Mouse (Mus musculus) cortical plate, adult 2 months (tissue): Measurements from ENCODE around the gene Map7d1. TPM values are rescaled to one million over a fixed set of nuclear protein-coding genes. Genes with fewer than 3 reads are reported as not detected.

Experiments
- H3K27ac ChIP-seq: fragments of 200-500 bp; 2 replicates; pipeline ENCODE4 v1.5.1; 2012; ENCODE audit warnings: low read length, control low read depth, inconsistent platforms; ENCODE audit not compliant: insufficient read depth
- H3K4me1 ChIP-seq: fragments of 200-500 bp; 2 replicates; pipeline ENCODE4 v1.6.1; 2011; ENCODE audit warnings: low read length; ENCODE audit not compliant: control insufficient read depth, insufficient read depth
- H3K4me3 ChIP-seq: fragments of 200-500 bp; 2 replicates; pipeline ENCODE4 v1.5.1; 2011; ENCODE audit warnings: mild to moderate bottlenecking, low read length, control low read depth; ENCODE audit not compliant: insufficient read depth
- CTCF ChIP-seq: fragments of 200-500 bp; IDR thresholded peaks from 2 replicates; pipeline ENCODE4 v1.5.1; 2011; ENCODE audit warnings: mild to moderate bottlenecking, control low read depth, low read length; ENCODE audit not compliant: insufficient read depth; ENCODE audit errors: extremely low read depth
- POLR2A ChIP-seq: fragments of 200-500 bp; IDR thresholded peaks from 2 replicates; pipeline ENCODE4 v1.6.1; 2011; ENCODE audit warnings: mild to moderate bottlenecking, low read length, control low read depth; ENCODE audit not compliant: insufficient read depth; ENCODE audit errors: extremely low read depth
- polyA plus RNA-seq: library from polyadenylated mRNA; depleted of rRNA; stranded (reverse); fragments of >200 nt; gene quantifications from 2 replicates; pipeline ENCODE4 v1.2.3, GENCODE M21; 2012

The Map7d1 gene
- polyA plus RNA-seq, 1 experiment, result 206 TPM

DNA sequence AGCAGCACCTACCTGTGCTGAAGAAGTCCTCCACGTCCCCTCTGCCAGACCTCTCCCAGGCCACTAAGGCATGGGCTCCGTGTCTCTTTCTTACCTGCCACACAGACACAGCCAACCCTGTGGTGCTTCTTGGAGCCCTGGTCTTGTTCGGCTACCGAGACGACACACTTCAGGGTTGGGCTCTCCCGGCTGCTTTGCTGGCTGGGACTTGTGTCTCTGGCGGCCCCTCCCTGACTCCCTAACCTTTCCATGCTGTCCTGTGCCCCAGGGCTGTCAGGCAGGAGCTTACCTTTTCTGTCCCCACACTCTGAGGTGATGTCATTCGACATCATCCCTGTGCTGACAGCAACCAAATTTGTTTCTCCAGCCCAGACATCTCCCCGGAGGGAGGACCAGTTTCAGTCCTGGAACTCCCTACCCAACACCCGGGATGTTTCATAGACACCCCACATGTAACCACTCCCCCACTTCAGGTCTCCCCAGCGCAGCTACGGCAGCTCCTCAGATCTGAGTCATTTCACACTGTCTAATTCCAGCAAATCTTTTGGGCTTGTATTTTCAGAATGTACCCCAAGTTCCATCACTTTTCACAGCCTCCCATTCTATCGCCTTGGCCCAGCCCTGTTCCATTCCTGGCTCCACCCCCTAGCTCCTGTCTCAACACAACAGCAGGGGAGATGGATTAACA lies 9.8 kb downstream of the Map7d1 start:
- peaks cover 24% of the 10 kb centered on the region for H3K4me1 ChIP-seq
- TF ChIP-seq POLR2A, result no peak
- TF ChIP-seq CTCF, result no peak
- H3K4me3 ChIP-seq, result no peak overlapping the region
- no peak overlapping the region for H3K27ac ChIP-seq

DNA sequence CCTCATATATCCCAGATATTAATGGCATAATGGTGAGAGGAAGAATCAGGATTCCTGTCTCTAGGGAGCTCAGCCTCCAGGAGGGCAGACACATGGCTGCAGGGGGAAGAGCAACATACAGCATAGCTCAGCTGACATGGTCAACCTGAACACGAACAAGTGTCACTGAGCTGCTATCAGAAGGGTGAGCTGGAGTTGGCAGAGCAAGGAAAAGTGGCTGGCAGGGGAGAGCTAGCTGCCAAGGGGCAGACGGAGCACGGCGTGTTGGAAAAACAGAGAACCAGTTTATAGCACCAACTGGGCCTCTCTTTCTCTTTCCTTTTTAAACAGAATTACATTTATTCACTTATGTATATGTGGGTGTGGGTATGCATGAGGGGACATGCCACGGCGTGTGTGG lies 13.6 kb downstream of the Map7d1 start:
- TF ChIP-seq POLR2A (no peak), CTCF (no peak)
- no peak overlapping the region for H3K27ac ChIP-seq
- no peak overlapping the region for H3K4me3 ChIP-seq
- peaks cover 33% of the 10 kb centered on the region for H3K4me1 ChIP-seq

DNA sequence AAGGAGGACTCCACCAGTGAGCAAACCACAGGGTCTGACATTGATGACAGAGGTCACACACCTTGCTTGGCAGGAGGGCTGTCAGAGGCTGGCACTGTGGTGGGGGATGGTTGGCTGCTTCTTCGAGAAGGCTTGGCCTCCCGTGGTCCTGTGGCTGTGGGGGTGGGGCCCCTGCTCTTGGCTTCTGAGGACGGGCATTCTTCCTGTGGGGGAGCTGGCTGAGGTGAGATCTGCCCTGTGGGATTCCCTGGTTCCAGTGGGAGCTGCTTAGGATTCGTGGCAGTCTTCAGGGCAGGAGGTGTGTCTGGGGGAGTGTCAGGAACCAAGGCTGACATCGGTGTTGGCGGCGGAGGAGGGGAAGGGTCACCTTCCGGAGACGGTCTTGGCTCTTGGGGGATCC lies 14.2 kb downstream of the Map7d1 start:
- H3K27ac ChIP-seq, result no peak overlapping the region
- no peak overlapping the region for H3K4me3 ChIP-seq
- H3K4me1 ChIP-seq, result peaks cover 30% of the 10 kb centered on the region
- TF ChIP-seq POLR2A (no peak), CTCF (no peak)

DNA sequence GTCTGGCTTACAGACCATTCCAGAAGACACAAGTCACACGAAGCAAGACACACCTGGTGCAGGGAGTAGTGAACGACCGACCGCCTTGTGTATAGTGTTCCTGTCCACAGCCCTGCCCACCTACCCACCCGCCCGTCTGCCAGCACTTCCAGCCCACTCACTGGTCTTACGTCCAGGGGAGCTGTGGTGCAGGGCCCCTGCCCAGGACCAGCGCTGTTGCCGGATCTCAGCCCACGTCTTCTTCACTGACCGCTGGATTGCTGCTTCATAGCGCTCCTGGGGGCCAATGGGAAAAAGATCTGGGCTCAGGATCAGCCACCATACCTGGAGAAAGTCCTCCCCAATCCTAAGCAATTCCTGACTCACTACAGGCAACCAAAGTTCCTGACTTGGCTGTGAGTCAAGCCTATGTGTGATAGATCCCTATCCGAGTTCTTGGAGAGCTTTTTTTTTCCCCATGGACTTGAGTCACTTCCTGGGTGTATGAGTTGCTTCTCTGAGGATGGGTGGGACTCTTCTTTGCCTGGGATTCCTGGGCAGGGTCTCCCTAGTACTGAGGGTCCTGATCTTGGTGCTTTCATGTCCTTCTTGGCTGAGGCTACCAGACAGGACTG lies 16.2 kb downstream of the Map7d1 start:
- no peak for TF ChIP-seq CTCF
- no peak for TF ChIP-seq POLR2A
- peaks cover 30% of the 10 kb centered on the region for H3K4me1 ChIP-seq
- no peak overlapping the region for H3K4me3 ChIP-seq
- H3K27ac ChIP-seq, result no peak overlapping the region

DNA sequence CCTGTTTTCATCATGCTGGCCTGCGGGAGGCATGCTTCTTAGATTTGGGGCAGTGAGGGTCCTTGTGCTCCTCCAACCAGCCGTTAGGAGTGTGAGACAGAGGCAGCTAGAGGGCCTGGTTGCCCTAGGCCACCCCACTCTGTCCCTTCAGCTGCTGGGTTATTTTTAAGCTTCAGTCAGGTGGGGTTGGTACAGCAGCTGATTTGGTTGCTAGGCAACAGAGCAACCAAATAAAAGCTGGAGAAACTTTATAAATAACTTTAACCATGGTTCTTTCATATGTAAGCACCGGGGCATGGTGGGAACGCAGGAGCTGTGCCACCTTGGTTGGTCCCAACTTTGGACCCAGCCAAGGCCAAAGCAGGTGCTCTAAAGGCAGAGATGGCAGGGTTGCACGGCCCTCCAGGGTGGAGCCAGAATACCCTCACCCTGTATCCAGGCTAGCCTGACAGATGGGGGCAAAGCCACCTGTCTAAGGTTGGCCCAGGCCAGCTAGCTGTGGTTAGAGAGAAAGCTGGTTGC lies 18.4 kb downstream of the Map7d1 start:
- H3K4me3 ChIP-seq, result no peak overlapping the region
- H3K27ac ChIP-seq, result peak overlapping the region; percentile 69
- no peak for TF ChIP-seq CTCF
- TF ChIP-seq POLR2A, result 0 out of 2 replicates have a peak, but pooled peaks have one; percentile 27
- peaks cover 28% of the 10 kb centered on the region for H3K4me1 ChIP-seq

DNA sequence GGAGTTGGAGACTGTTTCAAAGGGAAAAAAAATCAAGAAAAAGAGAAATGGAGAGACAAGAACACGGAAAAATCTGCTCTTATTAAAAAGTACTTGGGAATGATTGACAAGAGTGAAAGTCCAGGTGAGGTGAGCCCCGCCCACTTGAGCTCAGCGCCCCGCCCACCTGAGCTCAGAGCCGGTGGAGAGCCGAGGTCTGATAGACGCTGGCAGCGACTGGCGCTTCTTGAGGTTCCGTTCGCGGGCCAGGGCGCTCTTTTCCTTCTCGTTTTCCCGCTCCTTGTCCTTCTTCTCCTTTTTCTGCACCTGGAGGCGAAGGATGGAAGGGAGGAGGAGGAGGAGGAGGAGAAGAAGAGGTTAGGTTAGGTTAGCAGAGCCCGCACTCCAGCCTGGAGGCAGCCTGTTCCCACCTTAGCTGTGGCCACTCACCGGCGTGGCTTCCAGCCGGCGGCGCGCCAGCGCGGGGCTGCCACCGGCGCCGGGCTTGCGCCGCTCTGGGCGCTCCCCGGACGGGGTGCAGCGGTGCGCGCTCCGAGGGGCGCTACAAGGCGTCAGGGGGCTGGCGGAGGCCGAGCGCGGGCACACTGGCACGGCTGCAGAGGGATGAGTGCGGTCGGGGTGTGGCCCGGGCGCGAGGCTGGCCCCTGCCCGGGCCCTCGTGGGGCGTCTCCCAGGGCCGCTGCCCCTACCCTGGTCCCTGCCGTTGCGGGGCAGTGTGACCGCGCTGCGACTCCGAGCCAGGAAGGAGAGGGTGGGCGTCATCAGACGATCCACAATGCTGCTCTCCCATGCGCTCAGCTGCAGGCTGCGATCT lies 19.5 kb downstream of the Map7d1 start:
- no peak for TF ChIP-seq CTCF
- no peak for TF ChIP-seq POLR2A
- peaks cover 23% of the 10 kb centered on the region for H3K4me1 ChIP-seq
- no peak overlapping the region for H3K4me3 ChIP-seq
- peak overlapping the region; percentile 39 for H3K27ac ChIP-seq

DNA sequence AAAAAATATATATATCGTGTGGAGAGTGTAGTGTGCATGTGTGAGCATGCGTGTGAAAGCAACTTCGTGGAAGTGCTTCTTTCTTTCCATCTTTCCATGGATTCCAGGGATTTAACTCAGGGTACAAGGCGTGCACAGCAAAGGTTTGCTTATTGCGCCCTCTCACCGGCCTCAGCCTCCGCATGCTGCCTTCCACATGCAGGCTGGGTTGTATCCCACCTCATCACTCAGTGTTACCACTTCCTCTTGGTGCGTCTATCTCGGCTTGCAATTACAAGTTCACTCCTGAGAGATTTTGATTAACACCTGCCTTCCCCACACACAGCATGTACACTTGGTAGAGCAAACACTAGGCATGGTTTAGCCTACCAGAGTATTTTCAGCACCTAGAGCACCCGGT lies 21.0 kb downstream of the Map7d1 start:
- TF ChIP-seq POLR2A (no peak), CTCF (no peak)
- Histone ChIP-seq H3K4me3 (no peak overlapping the region), H3K4me1 (peaks cover 21% of the 10 kb centered on the region), H3K27ac (peak overlapping the region; percentile 15; the same call in 1 of the 2 replicates)

DNA sequence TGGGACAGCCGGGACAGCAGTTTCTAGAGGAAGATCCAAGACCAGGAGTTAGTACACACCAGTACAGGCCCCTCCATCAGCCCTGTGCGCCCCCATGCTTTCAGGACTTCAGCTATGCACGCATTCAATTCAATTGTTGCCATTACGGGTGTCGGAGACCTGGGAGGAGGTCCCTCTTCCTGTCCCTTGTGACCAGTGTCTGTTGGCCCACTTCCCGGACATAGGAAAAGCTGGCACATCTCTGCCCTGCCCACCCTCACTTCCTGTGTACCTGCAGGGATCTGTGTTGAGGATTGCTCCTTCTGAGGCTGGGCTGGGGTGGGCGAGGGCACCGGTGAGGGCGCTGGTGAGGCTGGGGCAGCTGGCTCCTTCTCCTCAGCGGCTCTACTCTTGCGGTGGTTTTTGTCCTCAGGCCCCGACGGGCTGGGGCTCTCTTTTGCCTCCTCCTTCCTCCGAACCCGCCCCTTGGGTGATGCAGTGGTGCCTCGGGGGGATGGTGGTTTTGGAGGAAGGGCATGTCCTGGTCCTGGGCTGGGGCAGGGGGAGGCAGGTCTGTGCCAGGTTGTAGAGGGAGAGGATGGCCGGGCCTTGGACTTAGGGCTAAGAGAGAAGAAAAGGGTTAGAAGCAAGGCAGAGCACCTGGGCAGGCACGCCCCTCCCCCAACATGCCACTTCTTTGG lies 21.5 kb downstream of the Map7d1 start:
- Histone ChIP-seq H3K27ac (peak overlapping the region; percentile 41; the same call in 1 of the 2 replicates), H3K4me1 (peaks cover 19% of the 10 kb centered on the region), H3K4me3 (no peak overlapping the region)
- TF ChIP-seq CTCF, result no peak
- TF ChIP-seq POLR2A, result no peak
